Mouse (Mus musculus) C2C12 (cell line): ENCODE data around the gene Runx2.

ENCODE experiments used
- CTCF ChIP-seq: IDR thresholded peaks from one replicate; pipeline ENCODE4 v1.5.1; 2011; ENCODE audit not compliant: control insufficient read depth, insufficient read depth, insufficient read length
- MAX ChIP-seq: IDR thresholded peaks from one replicate; pipeline ENCODE4 v1.6.1; 2011; ENCODE audit warnings: mild to moderate bottlenecking, control low read depth
- MYOD1 ChIP-seq: IDR thresholded peaks from one replicate; pipeline ENCODE4 v1.6.1; 2011; ENCODE audit warnings: low read depth; ENCODE audit not compliant: control insufficient read depth, insufficient read length
- USF1 ChIP-seq: IDR thresholded peaks from one replicate; pipeline ENCODE4 v1.6.1; 2011; ENCODE audit warnings: low read depth, mild to moderate bottlenecking, control low read depth, moderate library complexity

- TF ChIP-seq MYOD1 = no peak
- no peak for TF ChIP-seq CTCF
- no peak for TF ChIP-seq USF1
- TF ChIP-seq MAX = no peak
Measured at GRCm38 (mm10) chr17:44651613-44652012, 163.0 kb downstream of the Runx2 start.
